Mouse (Mus musculus) megakaryocyte, adult 5-6 weeks (primary cell): ENCODE data around the gene Gstp1. TPM values are rescaled to one million over a fixed set of nuclear protein-coding genes. Genes with fewer than 3 reads are reported as not detected.
"Not testable (repeated sequence)": the region's sequence is repeated elsewhere in the genome, so short reads cannot be mapped to it uniquely, and the experiment has no call there.

Source experiments
- ATAC-seq: 2 replicates; pipeline ENCODE4 v1.8.0; 2016; ENCODE audit warnings: mild to moderate bottlenecking, inconsistent platforms; ENCODE audit not compliant: poor library complexity, severe bottlenecking
- total RNA-seq, 2 experiments: library from RNA; stranded (forward) in 1 of 2; stranded (reverse) in 1 of 2; fragments of 153-499, 151-499 nt in 1 of 2; fragments of 221-1000, 200-1000 nt in 1 of 2; gene quantifications; 2 replicates each; pipeline versions ENCODE4 v1.2.3 to v1.2.4; 2015 to 2017

The Gstp1 gene
- 257 and 287 TPM in 2 replicates for total RNA-seq (2015)
- 69.5 and 80.2 TPM in 2 replicates for total RNA-seq (2017)

GRCm38 (mm10) chr19:4037788-4038232 is at the start of gene Gstp1:
Gene Gstp1 (minus strand): TSS chr19:4037985.
- peak; percentile 100 for ATAC-seq

DNA sequence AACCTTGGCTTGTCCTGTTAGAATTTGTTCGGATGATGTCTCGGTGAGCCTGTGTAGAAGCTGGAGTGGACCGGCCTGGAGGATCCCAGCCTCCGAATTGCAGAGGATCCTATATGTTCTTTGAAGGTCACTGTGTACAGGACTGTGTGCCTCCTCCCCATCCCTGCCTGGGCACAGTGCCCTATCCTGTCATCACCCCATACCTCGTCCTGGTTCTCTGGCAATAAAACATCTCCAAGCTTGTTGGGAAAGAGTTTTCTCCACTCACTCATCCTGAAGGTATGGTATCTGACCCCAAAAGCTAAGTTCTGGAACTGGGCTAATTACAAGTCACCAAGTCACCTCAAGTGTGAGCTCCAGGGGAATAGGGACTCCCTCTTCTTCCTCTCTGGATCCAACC is 49.3 kb upstream of the Gstp1 start:
- no peak for ATAC-seq

- no peak for ATAC-seq
Observed at GRCm38 (mm10) chr19:4086156-4086555, 48.4 kb upstream of the Gstp1 start.

DNA sequence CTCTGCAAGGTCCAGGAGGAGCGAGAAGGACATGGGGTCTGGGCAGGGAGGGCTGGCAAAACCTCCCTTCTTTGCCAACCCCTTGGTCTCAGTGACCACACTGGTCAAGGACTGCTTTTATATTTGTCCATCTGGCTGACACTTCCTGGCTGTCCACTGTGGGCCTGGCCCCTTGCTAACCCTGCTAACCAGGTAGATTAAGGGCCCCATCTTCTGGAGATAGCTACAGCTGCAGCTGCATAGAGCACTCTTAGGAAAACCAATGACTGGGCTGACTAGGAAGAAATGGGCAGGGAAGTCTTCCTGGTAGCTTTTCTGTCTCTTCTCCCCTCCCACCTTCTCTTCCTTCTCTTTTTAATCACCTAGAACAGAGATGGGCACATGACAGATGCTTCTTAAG is 47.2 kb upstream of the Gstp1 start:
- no peak for ATAC-seq

- no peak for ATAC-seq
Observed at GRCm38 (mm10) chr19:4083826-4084225, 46.0 kb upstream of the Gstp1 start.

- no peak for ATAC-seq
Observed at GRCm38 (mm10) chr19:4083316-4083715, 45.5 kb upstream of the Gstp1 start.

DNA sequence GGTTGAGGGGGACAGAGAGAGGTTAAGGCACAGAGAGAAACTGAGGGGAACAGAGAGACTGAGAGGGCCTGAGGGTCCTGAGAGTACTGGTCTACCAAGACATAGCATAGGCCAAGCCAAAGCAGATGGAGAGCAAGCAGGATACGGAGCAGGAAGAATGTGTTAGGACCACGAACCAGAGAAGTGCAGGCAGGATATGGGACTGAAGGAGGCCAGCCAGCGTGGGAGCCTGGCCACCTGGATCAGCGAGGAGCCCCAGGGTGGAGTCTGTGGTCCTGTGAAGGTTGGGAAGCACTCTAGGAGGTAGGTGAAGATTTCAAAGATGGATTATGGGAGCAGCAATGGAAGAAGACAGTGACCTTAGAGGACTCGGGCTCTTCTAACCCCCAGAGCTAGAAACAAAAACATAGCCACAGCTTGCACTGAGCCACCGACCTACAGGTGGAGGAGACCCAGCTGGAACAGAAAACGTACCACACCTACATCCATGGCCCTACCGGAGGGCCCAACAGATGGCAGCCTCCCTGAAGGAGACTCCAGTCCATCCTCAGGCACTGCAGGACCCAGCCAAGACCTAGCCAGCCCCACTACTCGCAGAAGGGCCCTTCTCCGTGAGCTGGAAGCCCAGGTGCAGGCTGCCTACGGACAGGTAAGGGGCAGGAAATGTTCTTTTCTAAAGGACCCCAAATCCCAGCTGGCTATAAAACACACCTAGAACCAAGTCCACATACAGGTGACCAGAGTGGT is 44.6 kb upstream of the Gstp1 start:
- ATAC-seq = no peak

- ATAC-seq = no peak
Observed at GRCm38 (mm10) chr19:4081394-4081793, 43.6 kb upstream of the Gstp1 start, which contains the start of gene Cabp2. Gene Cabp2 (plus strand): TSS chr19:4081578.

- ATAC-seq = no peak
Observed at GRCm38 (mm10) chr19:4080511-4081009, 42.8 kb upstream of the Gstp1 start.

- ATAC-seq = no peak
Observed at GRCm38 (mm10) chr19:4079594-4079993, 41.8 kb upstream of the Gstp1 start.

- no peak for ATAC-seq
Observed at GRCm38 (mm10) chr19:4075531-4075930, 37.7 kb upstream of the Gstp1 start.

DNA sequence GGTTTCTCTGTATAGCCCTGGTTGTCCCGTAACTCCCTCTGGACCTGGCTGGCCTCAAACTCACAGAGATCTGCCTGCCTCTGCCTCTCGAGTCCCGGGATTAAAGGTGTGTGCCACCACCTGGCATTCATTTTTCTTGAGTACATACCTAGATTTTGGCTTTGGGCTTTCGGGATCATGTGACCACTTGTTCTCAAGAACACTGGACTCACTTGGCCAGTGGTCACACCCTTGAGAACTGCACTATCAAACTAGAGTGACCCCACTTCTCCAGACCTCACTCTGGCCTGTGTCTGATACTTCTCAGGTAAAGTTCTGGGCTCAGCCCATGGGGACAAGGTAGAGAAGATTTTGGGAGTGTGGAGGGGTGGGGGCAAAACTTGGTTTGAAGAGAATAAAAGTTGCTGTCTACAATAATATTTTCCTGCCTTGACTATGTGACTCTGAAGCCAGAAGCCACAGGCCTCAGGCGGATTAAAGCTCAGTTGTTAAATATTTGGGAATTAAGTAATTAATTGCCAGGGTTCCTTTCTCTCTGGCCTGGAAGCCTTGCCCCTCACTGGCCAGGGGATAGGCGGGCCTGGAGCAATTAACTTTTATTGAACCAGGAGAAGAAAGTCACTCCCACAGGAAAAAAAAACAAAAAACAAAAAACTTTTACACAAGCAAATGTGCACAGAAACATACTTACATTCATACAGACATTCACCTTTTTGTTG is 35.1 kb upstream of the Gstp1 start:
- ATAC-seq = no peak

GRCm38 (mm10) chr19:4071406-4071805 is 33.6 kb upstream of the Gstp1 start:
- no peak for ATAC-seq

GRCm38 (mm10) chr19:4070756-4071155 is 33.0 kb upstream of the Gstp1 start:
- peak; percentile 92 for ATAC-seq

DNA sequence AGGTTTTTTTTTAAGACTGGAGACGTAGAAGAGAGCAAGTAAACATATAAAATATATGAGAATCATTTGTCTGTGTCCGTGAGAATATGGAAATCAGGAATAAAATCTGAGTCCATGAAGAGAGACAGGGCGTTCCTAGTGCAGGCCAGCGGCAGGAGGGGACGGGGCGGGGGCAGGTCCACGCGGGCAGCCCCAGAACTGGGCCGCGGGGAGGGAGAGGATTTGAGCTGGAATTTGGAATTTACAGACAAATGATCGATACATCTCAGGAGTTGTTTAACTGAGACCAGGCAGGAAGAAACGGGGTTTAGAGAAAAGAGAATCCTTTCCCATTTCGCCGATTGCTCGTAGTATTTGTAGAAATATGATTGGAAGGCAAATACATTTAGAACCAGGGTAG is 32.5 kb upstream of the Gstp1 start:
- no peak for ATAC-seq

DNA sequence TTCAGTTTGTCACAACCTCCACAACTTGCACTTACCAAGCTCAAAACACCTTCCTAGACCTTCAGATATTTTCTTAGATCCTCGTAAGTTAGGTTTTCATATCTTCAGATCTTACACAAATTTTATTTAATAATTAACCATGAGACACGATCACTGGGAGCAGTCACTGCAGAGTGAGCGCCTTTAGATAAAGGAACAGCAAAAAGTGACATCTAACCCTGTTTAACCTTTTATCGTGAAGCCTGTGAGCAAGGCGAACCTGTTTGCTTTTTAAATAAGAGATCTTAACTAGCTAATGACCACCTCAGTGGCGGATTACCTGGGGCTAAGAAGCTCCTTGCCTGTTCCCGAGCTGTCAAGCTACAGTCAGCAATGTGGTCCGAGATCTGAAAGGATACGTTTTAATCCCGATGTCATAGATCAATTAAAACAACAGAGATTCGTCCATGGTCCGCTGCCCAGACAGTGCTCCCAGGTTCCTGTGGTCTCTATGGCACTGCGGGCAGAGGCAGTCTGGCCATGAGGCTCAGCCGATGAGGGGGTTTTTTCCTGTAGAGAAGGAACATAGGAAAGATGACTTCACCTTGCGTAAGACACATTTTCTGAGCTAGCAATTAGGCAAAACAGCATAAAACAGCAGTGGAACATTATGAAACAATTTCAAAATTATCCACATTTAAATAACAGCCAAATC is 31.1 kb upstream of the Gstp1 start:
- no peak for ATAC-seq

DNA sequence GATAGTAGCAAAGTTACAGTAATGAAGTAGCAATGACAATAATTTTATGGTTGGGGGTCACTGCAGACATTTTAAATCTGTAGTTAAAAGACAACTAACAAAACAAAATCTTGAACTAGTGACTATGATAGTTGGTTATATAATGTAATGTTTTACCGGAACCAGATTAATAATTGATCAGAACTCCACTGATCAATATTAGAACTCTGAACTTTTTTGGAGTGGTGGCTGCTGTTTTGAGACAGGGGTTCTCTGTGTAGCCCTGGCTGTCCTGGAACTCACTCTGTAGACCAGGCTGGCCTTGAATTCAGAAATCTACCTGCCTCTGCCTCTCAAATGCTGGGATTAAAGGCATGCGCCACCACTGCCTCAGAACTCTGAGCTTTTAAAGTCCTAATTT is 30.5 kb upstream of the Gstp1 start:
- ATAC-seq = not testable (repeated sequence)

DNA sequence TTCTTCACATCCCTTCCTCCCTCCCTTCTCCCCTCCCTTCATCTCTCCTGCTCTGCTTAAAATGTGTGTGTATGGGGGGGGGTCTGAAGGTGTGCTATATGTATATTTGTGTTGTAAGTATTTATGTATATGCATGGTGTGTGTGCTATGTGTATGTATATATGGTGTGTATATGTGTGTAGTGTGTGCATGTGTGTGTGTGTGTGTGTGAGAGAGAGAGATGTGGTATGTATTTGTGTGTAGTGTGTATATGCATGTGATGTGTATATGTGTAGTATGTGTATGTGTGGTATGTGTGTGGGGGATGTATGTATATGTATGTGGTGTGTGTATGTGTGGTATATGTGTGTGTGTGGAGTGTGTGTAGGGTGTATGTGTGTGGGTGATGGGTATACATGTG is 29.1 kb upstream of the Gstp1 start:
- no peak for ATAC-seq

DNA sequence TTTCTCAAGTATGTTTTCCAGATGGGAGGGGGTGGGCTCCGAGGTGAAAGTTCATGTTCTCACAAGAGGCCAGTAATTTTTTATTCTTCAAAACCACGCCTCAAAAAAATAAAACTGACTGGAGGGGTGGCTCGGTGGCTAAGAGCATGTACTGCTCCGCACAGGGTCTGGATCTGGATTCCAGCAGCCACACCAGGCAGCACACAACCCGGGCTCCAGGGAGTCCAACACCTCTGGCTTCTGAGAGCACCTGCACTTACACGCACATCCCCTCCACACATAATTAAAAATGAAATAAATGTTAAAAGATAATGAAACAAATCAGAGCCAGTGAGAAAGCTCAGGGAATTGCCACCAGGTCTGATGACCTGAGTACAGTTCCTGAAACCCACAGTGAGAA is 28.5 kb upstream of the Gstp1 start:
- no peak for ATAC-seq

DNA sequence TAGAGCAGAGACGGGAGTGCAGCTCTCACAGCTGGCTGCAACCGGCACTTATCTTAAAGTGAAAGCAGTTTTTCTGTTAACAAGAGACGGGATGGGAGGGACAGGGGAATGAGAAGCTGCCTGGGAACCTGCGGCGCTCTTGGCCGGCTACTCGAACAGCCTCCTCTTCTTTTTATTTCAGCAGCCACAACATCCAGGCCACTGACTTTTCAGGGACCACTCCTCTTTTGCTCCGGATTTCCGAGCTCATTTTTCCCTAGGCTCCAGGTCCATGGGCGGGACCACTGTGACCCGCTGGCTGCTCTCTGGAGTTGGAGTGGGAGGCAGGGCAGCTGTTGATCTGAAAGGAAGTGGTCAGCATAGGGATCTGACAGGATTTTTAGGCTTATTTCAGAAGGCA is 26.7 kb upstream of the Gstp1 start:
- ATAC-seq = not testable (repeated sequence)

DNA sequence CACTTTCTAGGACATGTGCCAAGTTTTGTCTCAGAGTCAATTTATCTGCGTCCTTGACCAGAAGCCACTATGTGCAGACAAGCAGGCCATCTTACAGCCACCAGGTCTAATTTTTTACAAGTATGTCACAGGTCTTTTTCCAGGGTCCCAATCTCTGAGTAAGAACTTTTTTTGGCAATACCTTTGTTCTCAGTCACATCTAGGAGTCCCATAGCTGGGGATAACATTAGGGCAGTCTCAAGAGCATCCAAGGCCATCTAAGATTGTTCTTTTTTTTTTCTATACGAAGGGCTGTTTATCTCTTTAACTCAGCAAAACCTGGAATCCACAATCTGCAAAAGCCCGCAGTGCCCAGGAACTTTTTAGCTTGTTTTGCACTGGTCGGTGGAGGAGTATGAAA is 25.6 kb upstream of the Gstp1 start:
- not testable (repeated sequence) for ATAC-seq
